Mouse (Mus musculus) C2C12 (cell line): Measurements from ENCODE around the gene Rfng. TPM values are rescaled to one million over a fixed set of nuclear protein-coding genes. Genes with fewer than 3 reads are reported as not detected.

Source experiments
- H3K27me3 ChIP-seq: one replicate; pipeline ENCODE4 v1.6.1; 2011; ENCODE audit not compliant: control insufficient read depth, insufficient read depth, insufficient read length
- H3K36me3 ChIP-seq: one replicate; pipeline ENCODE4 v1.6.1; 2011; ENCODE audit not compliant: control insufficient read depth, insufficient read depth
- H3K4me3 ChIP-seq: one replicate; pipeline ENCODE4 v1.5.1; 2011; ENCODE audit warnings: mild to moderate bottlenecking, control low read depth; ENCODE audit not compliant: poor library complexity, insufficient read depth, severe bottlenecking
- H3K79me2 ChIP-seq: one replicate; pipeline ENCODE4 v1.6.1; 2011; ENCODE audit not compliant: control insufficient read depth, insufficient read depth
- H3K79me3 ChIP-seq: one replicate; pipeline ENCODE4 v1.6.1; 2011; ENCODE audit warnings: low read depth, control low read depth
- H3ac ChIP-seq: one replicate; pipeline ENCODE3; 2011; ENCODE audit warnings: low read depth; ENCODE audit not compliant: control insufficient read depth, insufficient read length
- CEBPB ChIP-seq: IDR thresholded peaks from one replicate; pipeline ENCODE4 v1.6.1; 2011; ENCODE audit warnings: low read depth, mild to moderate bottlenecking, control low read depth, moderate library complexity
- CTCF ChIP-seq: IDR thresholded peaks from one replicate; pipeline ENCODE4 v1.5.1; 2011; ENCODE audit not compliant: control insufficient read depth, insufficient read depth, insufficient read length
- FOSL1 ChIP-seq: IDR thresholded peaks from one replicate; pipeline ENCODE4 v1.8.0; 2011; ENCODE audit warnings: mild to moderate bottlenecking, low read length; ENCODE audit not compliant: poor library complexity, insufficient read depth, severe bottlenecking
- MAX ChIP-seq: IDR thresholded peaks from one replicate; pipeline ENCODE4 v1.6.1; 2011; ENCODE audit warnings: mild to moderate bottlenecking, control low read depth
- MYOD1 ChIP-seq: IDR thresholded peaks from one replicate; pipeline ENCODE4 v1.6.1; 2011; ENCODE audit warnings: low read depth; ENCODE audit not compliant: control insufficient read depth, insufficient read length
- MYOG ChIP-seq: IDR thresholded peaks from one replicate; pipeline ENCODE4 v1.6.1; 2011; ENCODE audit not compliant: control insufficient read depth, insufficient read length; ENCODE audit errors: extremely low read depth
- USF1 ChIP-seq: IDR thresholded peaks from one replicate; pipeline ENCODE4 v1.6.1; 2011; ENCODE audit warnings: low read depth, mild to moderate bottlenecking, control low read depth, moderate library complexity
- polyA plus RNA-seq: library from polyadenylated mRNA; unstranded; fragments of >200 nt; fragmentation: generic; extraction: Trizol; gene quantifications from one replicate; pipeline ENCODE4 v1.2.1, GENCODE M21; 2012; ENCODE audit warnings: missing spikeins

The Rfng gene
- polyA plus RNA-seq, 1 experiment: 17.6 TPM

- Histone ChIP-seq H3K36me3 (peaks cover 44% of the 10 kb centered on the region), H3K79me3 (peaks cover 47% of the 10 kb centered on the region), H3K4me3 (peak overlapping the region; percentile 96), H3K79me2 (peaks cover 54% of the 10 kb centered on the region), H3ac (peak overlapping the region; percentile 90), H3K27me3 (no peaks in the 10 kb centered on the region)
- TF ChIP-seq CEBPB (no peak), MYOD1 (no peak), USF1 (peak; percentile 59), FOSL1 (no peak), MAX (no peak), MYOG (no peak)
Observed at GRCm38 (mm10) chr11:120823551-120823947, 39.5 kb upstream of the Rfng start.

GRCm38 (mm10) chr11:120822831-120823550 lies 39.0 kb upstream of the Rfng start:
- H3K36me3 ChIP-seq: peaks cover 50% of the 10 kb centered on the region
- H3K27me3 ChIP-seq: no peaks in the 10 kb centered on the region
- H3K79me3 ChIP-seq: peaks cover 47% of the 10 kb centered on the region
- peak overlapping the region; percentile 90 for H3ac ChIP-seq
- peak overlapping the region; percentile 96 for H3K4me3 ChIP-seq
- peaks cover 59% of the 10 kb centered on the region for H3K79me2 ChIP-seq
- no peak for TF ChIP-seq MYOD1
- TF ChIP-seq CTCF: no peak
- no peak for TF ChIP-seq MAX
- TF ChIP-seq FOSL1: no peak
- TF ChIP-seq CEBPB: no peak

GRCm38 (mm10) chr11:120822321-120822720 lies 38.3 kb upstream of the Rfng start:
- peaks cover 57% of the 10 kb centered on the region for H3K36me3 ChIP-seq
- H3ac ChIP-seq: peak overlapping the region; percentile 90
- H3K79me3 ChIP-seq: peaks cover 47% of the 10 kb centered on the region
- H3K79me2 ChIP-seq: peaks cover 60% of the 10 kb centered on the region
- no peak for TF ChIP-seq USF1
- TF ChIP-seq MYOG: no peak
- no peak for TF ChIP-seq CEBPB
- no peak for TF ChIP-seq CTCF
- TF ChIP-seq MAX: no peak
- no peak for TF ChIP-seq MYOD1
- TF ChIP-seq FOSL1: no peak
- H3K4me3 ChIP-seq: peak overlapping the region; percentile 96
- H3K27me3 ChIP-seq: no peaks in the 10 kb centered on the region

- H3K4me3 ChIP-seq: no peak overlapping the region
Observed at GRCm38 (mm10) chr11:120821076-120821922, 37.3 kb upstream of the Rfng start.

DNA sequence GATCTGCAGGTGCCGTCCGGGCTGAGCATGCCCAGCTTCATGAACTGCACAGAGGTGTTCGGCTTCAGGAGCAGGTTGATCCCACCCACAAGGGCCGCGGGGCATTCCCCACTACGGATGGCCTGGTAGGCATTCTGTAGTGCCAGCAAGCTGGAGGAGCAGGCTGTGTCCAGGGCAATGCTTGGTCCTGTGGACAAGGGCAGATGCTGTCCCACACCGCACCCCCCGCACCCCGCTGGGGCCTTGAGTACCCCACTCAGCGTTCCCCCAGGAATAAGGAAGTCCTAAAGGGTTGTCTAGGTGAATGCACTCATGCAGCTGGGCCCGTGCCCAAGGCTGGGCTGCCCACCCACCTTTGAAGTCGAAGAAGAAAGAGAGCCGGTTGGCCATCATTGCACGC lies 36.5 kb upstream of the Rfng start:
- Histone ChIP-seq H3ac (no peak overlapping the region), H3K36me3 (peaks cover 74% of the 10 kb centered on the region), H3K4me3 (no peak overlapping the region), H3K79me2 (peaks cover 61% of the 10 kb centered on the region), H3K79me3 (peaks cover 48% of the 10 kb centered on the region), H3K27me3 (no peaks in the 10 kb centered on the region)
- TF ChIP-seq MYOD1 (no peak), MYOG (no peak), USF1 (no peak), FOSL1 (no peak), CEBPB (no peak), CTCF (no peak), MAX (no peak)

More at GRCm38 (mm10) chr11:120821076-120821922, 37.3 kb upstream of the Rfng start:
- TF ChIP-seq CEBPB: no peak
- no peak for TF ChIP-seq CTCF
- no peak for TF ChIP-seq MYOG
- TF ChIP-seq MAX: no peak
- TF ChIP-seq MYOD1: no peak
- no peak for TF ChIP-seq FOSL1
- TF ChIP-seq USF1: no peak
- Histone ChIP-seq H3K79me2 (peaks cover 60% of the 10 kb centered on the region), H3K79me3 (peaks cover 48% of the 10 kb centered on the region), H3K36me3 (peaks cover 67% of the 10 kb centered on the region), H3K27me3 (no peaks in the 10 kb centered on the region), H3ac (no peak overlapping the region)
